Mouse (Mus musculus): ENCODE data around the gene Nebl.
"Not testable (repeated sequence)": the region's sequence is repeated elsewhere in the genome, so short reads cannot be mapped to it uniquely, and the experiment has no call there.

Nebl gene

DNA sequence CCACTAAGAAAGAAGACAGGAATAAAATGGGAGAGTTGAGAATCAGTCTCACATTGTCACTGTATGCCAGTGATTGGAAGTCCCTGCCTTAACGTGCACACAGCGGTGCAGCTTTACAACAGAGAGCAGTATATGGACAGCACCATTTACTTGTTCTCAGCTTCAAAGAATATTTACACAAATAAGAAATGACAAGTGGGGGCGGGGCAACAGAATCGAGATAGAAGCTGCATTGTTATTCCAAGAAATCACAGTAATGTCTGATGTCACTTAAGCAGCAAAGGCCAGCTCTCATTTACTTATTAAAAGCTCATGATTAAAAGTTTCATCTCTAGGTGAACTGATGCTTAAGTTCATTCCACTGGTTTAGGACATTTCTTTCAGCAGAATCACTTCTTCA, 328.8 kb downstream of the Nebl start:
- DNase-seq (ENCODE audit: low spot score in 2 of 2) = no peak

GRCm38 (mm10) chr2:17396235-17396634, 335.0 kb downstream of the Nebl start:
- no peak for DNase-seq (ENCODE audit: low spot score in 2 of 2)

DNA sequence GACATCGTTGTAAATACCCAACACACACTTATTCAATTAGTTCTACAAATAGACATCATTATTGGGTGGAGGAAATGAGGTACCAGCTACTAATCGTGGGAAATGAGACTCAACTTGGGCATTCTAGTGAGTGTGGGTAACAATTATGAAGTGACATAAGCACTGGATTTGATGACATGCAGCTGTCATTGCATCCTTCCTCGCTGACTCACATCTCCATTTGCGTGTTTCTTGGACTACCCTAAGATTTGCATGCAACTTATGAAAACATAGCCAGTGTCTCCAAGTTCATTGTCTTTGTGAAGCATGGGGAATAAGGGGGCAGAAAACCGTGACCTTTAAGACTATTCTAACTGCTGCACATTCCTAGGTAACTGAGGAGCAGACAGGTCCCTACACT, 339.9 kb downstream of the Nebl start:
- no peak for DNase-seq (ENCODE audit: low spot score in 2 of 2)

- no peak for DNase-seq (ENCODE audit: low spot score in 2 of 2)
Measured at GRCm38 (mm10) chr2:17390513-17391200, 340.6 kb downstream of the Nebl start.

DNA sequence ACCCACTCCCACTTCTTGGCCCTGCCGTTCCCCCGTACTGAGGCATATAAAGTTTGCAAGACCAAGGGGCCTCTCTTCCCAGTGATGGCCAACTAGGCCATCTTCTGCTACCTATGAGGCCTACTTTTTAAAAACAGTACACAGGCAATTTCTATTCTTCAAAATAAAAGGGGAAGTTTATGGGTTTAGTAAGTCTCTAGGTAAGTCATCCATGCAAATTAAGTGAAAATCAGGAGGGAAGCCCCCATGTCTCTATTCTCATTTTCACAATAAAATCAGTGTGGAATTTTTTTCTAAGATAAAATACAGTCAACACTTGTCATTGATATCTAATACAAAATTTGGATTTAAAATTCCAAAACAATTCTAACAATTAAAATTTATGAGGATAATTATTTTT, 341.4 kb downstream of the Nebl start:
- DNase-seq (ENCODE audit: low spot score in 2 of 2) = no peak

DNA sequence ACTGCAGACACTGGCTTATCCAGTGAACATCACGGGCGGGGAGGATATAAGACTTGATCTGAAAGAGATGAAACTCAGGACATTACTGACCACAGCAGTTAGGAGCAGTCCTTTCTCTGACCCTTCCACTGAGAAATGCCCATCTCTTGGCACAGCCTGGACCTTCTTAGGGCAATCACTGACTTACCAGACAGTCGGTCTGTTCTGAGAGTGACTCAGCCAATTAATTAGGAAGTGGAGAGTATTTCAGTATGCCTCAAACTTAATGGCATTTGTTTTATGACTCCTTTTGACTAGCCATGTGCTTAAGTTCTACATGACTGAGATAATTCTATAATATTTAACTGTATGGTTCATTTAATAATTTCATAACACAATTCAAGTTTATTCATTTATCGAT, 341.9 kb downstream of the Nebl start:
- DNase-seq (ENCODE audit: low spot score in 2 of 2) = no peak

DNA sequence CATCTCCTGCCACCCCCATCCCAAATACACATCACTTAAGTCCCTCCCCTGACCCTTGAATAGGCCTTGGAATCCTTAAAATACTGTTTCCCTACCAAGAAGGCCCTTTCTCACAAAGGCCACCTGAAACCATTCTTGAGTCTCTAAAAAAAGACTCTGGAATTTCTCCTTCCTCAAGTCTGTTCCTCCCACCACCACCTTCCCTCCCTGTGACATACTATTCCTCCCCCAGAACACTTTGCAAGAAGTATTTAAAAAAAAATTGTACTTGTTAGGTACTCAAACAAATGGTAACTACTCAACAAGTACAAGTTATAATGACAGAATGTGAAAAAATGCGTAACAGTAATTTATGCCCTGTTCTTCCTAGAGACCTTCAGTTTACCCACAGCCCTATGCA, 349.0 kb downstream of the Nebl start:
- no peak for DNase-seq (ENCODE audit: low spot score in 2 of 2)

GRCm38 (mm10) chr2:17375916-17376315, 355.3 kb downstream of the Nebl start:
- no peak for DNase-seq (ENCODE audit: low spot score in 2 of 2)

DNA sequence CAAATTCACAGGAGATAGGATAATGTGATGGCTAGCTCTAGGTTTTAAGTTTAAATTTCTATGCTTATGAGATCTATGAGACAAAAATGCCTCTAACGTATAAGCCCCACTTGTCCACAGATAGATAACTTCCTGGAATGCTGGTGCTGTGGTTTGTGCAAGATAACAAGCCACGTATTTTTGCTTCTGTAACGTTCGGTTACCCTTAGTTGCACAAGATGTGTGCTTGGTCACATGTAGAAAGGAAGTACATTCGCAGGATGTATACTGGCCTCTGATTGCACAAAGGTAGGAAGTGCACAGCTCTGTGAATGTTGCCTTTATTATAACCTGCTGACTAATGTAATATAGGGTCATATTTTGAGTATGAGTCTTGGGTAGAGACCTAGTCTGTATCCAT, 365.6 kb downstream of the Nebl start:
- DNase-seq (ENCODE audit: low spot score in 2 of 2) = no peak

DNA sequence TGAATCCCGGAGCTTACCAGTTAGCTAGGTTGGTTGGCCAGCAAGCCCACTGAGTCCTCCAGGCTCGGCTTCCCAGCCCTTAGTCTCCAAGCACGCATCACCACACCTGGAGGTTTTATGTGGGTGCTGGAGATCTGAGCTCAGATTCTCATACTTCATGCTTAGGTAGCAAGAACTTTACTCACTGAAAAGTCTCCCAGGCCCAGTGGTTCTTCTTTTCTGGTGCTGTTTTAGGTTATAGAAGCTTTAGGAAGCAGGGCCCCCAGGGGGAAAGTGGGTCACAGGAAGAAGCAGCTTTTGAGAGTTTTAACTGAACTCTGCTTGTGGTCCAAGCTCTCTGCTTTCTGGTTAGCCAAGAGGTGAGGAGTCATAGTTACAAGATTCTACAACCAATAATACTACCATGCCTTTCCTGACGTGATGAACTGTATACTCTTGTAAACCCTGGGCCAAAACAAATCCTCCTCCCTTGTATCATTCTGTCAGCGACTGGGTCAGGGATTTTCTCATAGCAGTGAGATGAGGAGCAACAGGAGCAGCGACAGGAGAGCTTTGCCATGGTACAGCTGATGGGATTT, 366.2 kb downstream of the Nebl start:
- DNase-seq (ENCODE audit: low spot score in 2 of 2) = no peak

DNA sequence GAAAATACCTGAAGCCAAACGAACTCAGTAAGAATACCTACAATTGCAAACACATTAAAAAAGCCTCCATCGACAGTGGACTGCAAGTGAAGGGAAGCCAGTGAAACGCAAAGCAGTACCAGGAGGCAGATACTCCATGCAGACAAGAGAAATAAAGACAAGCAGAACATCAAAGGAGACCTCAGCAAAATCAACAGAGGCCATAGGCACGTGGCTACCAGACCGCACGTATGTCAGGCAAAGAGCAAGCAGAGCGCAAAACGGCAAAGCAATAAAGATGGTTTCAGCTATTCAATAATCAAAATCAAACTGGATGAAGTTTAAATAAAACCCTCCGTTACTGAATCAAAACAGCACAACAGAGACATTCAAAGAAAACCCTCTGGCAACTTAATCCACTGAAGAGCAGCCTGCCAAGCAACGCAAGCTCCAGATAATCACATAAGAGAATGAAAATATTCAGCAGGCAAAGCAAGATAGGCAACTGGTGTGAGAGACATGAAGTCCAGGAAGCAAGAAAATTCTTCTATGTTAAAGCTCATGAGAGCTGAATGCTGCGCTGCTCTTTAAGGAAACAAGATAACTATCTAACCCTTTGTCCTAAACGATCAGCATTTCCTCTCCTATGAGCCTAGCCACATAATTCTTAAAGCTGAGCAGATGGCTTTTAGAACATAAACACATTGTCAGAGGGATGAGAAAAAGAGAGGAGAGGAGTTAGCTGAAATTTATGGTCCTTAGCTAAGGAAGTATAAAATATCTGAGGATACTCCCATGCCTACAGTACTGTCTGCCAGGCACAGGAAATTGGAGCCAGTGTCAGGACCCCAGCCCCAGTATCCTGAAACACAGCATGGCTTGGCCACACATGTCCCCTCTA, 367.7 kb downstream of the Nebl start:
- no peak for DNase-seq (ENCODE audit: low spot score in 2 of 2)

GRCm38 (mm10) chr2:17362181-17362580, 369.1 kb downstream of the Nebl start:
- no peak for DNase-seq (ENCODE audit: low spot score in 2 of 2)

DNA sequence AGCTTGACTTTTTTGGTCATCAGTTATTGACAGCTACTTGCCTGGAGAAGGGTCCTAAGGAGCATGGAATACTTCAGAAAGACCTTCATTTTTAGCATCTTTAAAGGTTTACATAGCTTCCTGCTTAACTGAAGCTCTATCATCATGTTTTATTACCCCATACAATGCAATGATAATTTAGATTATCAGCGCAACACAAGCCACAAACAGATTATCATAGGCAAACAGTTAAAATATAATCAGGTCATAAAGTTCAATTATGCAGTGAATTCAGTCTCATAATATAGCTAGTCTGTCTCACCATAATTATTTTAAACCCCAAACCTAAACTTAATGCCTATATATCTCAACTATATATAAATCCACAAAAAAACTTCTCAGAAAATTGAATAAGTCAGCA, 386.6 kb downstream of the Nebl start:
- DNase-seq (ENCODE audit: low spot score in 2 of 2) = no peak

GRCm38 (mm10) chr2:17335451-17335850, 395.8 kb downstream of the Nebl start:
- no peak for DNase-seq (ENCODE audit: low spot score in 2 of 2)

DNA sequence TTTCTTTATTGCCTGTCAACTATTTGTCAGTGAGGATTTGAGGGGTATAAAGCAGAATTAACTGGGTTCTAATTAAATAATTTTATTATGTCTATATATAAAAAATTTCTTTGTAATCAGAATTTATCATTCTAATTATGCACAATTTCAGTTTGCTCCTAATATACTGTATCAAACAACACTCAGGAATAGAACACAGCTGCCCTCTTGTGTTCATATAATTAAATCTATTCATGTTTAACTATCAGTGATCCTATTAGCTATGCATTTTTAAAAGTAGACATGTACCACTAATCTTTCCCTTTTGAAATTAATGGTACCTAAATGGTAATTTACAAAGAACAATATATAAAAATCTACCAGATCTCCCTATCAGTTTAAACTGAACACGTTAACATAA, 404.7 kb downstream of the Nebl start:
- DNase-seq (ENCODE audit: low spot score in 2 of 2) = no peak

DNA sequence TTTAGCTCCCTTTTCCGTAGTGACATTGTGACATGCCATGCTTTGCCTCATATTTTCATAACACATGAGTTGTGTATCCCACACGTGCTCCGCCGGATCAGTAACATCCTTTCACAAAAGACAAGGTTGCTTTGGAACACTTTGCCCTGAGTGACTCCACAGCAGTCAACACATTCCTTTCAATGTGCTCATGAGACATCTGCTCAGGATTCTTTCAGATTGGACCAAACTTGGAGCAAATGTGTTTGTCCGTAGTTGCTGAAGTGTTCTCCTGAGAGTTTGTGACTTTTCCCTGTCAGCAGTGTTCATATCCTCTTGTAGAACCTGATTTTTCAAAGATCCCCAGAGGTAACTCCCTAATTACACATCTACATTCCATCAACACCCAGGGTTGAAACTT, 414.4 kb downstream of the Nebl start:
- DNase-seq (ENCODE audit: low spot score in 2 of 2) = no peak

DNA sequence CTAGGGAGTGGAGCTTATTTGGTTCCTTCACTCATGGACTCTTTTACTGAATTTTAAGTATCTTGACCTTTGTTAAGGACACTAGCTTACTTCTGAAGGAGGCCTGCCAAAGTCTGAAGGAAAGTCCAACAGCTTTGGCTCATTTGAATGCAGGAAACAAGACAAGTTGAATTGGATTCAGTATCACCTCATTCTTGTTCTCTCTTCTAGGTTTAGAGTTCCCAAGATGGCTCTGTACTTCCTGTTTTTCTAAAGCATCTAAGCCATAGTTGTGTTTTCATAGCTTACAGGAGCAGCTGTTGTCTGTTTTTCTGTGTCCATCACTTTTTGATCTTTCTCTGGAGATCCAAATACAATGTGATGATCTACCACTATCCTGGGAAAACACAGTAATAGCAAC, 429.9 kb downstream of the Nebl start:
- DNase-seq (ENCODE audit: low spot score in 2 of 2) = no peak

- DNase-seq (ENCODE audit: low spot score in 2 of 2) = no peak
Measured at GRCm38 (mm10) chr2:17297496-17297895, 433.8 kb downstream of the Nebl start.

GRCm38 (mm10) chr2:17295257-17295656, 436.0 kb downstream of the Nebl start:
- not testable (repeated sequence) for DNase-seq (ENCODE audit: low spot score in 2 of 2)
